Mouse (Mus musculus) 3T3-L1 (cell line): ENCODE data around the gene Dusp3.
"Not testable (repeated sequence)": the region's sequence is repeated elsewhere in the genome, so short reads cannot be mapped to it uniquely, and the experiment has no call there.

Experiments
- DNase-seq: peaks from one replicate; pipeline ENCODE4 v3.0.0-alpha.2; 2015; ENCODE audit warnings: low read depth, low spot score

The Dusp3 gene

DNA sequence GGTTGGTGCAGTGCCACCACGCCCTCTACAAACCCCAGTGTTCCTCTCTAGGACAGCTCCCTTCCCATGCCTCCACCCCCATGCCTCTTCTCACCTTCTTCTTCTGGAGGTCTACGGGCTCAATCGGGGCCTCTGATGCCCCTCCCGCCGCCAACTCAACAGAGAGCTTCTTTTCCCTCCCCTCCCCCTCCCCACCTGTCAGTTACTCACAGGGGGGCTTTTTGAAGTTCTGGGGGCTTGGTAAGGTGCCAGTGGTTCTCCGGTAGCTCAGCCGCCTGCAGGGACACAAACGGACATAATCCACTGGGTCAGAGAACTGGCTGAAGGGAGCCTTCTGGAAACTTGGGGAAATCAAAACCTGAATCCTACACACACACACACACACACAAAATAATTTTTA is 24.7 kb upstream of the Dusp3 start:
- DNase-seq: no peak

DNA sequence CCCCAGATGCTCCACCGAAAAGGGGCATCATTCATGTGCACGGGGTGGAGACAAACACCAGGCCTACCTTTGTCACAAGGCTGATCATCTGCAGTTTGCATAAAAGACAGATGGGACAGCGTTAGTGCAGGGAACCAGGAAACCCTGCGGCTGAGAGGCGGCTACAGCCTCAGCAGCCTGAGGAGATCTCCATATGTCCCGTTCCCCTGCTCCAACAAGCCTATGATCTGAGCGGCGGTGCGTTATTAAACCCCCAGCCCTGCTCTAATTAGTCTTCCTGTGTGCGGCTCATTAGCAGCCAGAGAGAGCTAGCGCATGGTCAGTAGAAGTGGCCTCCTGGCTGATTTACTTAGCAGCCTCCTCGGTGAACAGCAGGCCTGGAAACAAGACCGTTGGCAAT is 23.3 kb upstream of the Dusp3 start:
- no peak for DNase-seq

DNA sequence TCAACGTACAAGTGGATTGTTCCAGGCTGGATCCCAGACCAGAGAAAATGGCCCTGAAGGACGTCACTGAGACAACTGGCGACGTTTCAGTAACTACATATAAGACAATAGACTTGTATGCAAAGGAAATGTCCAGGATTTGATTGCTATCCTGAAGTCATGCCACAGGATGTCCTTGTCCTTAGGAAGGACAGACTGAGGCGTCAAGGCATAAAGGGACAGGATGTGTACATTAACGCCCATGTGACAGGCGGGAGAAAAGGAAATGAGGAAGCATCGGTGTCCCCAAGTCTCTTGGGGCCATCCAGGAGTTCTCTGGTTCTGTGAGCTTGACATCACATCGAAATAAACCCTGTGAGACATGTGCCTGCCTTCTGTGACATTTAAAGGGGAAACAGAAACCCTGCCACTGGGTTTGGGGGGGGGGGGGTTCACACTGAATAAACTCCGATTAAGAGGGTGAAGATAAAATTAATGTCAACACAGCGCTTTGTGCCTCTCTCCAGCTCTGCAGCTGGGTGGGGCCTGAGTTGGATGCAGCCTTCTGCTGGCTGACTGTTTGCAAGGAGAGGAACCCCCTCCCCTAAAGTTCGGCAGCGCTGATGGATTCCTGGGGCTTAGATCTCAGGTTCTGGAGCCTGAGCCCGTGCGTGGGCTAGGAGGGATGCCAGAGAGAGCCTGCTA is 22.3 kb upstream of the Dusp3 start:
- no peak for DNase-seq

DNA sequence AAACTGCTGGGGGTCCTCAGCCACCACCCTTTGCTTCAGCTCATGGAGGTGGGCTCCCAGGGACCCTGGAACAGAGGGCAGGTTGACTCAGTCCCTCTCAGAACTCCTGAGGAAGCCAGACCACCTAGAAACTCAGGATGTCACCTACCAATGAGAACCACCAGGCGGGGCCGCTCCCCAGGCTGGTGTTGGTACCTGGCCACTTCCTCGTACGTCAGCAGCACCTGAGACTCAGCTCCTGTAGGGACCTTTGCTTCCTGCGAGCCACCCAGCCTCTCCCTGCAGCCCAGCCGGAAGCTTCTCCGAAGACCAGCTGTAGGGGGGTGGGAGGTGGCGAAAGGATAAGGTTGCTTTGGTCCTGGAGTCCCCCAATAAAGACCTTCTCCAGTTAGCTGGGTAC is 21.6 kb upstream of the Dusp3 start:
- no peak for DNase-seq

DNA sequence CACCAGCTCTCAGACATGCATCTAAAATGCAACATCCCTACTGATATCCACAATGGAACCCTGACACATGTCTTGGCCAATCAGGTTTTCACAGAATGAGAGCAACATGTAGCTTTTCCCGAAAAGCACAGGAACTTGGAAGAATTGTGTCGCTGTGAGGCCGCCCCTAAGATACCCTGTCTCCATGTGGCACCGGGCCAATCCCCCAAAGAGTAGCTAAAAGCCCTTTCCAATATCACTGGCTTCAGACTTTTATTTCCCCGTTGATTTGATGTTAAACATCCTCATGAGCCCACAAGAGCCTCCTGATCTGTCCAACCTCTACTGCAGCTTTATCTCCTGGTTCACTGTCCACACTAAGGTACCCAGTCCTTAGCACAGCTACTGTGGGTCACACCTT is 19.9 kb upstream of the Dusp3 start:
- DNase-seq: no peak

DNA sequence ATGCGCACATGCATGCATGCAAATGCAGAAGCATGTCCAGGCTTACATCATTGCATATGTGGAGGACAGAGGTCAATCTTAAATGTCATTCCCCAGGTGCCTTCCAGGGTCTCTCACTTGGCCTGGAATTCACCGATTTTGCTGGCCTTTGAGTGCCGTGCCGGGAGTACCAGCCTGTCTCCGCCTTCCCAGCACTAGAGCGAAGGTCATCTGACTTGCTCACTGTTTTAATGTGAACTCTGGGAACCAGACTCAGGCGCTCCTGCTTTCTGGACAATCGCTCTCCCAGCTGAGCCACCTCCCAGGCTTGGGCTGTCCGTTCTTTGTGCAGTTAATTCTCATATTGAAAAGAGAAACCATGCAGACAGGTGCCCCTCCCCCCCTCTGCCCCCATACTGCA is 19.5 kb upstream of the Dusp3 start:
- no peak for DNase-seq

DNA sequence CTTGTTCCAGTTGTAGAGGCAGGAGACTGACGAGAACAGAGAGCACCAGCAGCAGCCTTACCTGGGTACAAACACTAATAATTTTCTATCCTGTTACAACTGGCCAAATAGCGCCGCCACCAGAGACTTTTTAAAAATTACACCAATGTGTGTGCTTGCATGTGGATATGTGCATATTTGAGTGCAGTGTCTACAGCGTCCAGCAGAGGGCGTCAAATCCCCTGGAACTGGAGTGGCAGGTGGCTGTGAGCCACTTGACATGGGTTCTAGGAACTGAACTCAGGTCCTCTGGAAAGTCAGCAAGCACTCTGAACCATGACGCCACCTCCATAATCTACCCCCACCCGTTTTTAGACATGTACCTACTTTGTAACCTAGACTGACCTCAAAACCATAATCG is 17.4 kb upstream of the Dusp3 start:
- no peak for DNase-seq

DNA sequence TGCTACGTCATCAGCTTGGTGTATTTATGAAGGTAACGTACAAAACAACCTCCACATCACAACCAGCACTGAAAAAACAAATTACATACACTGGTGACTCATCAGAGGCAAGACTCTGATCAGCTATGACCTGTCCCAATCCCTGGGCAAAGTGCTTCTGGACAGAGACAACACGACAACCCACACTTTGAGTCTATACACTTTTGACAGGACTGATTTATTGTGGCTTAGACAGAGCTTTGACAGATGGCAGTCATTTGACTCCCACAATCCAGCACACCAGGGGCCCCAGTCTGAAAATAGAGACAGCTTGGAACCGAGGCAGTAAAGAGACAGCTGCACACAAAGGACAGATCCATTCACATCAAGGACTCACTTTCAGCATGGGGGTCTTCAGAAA is 12.7 kb upstream of the Dusp3 start:
- peak; percentile 10 for DNase-seq

DNA sequence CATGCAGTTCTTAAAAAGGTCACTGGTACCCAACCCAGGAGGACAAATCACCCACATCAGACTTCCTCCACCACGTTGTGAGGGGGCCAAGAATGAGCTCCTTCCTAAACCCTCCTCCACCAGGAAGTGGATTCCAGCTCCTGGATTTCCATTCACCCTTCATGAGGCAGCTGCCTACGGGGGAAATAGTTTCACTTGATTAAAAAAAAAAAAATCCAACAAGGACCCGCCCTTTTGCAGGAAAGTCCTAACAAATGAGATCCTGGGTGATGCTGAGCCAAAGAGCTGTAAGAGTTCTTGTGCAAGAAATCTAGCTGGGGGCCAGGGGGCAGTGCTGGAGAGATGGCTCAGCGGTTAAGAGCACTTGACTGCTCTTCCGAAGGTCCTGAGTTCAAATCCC is 11.4 kb upstream of the Dusp3 start:
- DNase-seq: peak; percentile 49

DNA sequence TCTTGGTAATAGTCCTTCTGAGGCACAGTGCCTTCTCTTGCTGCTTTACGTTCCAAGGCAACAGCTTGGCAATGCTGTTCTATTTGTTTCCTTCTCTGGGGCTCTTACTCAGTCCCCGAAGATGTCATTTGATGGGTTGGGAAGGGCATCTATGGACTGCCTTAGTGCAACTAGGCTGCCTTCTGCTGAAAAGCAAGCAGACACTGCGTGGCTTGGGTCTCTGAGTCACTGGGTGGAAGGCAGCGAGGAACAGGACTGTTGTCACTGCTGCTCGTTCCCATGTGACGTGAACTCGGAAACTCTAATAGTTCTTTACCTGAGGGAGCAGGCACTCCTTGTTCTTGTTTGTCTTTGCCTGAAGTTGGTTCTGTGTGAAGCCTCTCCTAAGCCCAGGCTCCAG is 9.1 kb upstream of the Dusp3 start:
- no peak for DNase-seq

DNA sequence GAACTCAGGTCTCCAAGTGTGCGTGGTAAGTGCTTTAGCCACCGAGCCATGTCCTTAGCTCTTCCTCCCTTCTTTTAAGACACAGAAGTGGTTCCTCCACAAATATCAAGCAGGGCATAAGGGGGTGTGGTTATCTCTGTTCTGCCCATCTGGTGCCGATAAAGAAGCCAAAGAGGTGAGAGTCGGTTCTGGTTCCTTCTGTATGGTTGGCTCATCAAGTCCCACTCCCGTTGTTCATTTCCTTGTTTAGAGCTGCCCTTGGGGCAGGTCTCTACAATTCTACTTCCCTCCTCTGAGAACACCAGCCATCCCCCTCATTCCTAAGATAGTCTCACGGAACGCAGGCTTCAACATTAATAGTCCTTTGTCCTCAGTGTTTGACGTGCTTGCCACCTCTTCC is 7.3 kb upstream of the Dusp3 start:
- no peak for DNase-seq

DNA sequence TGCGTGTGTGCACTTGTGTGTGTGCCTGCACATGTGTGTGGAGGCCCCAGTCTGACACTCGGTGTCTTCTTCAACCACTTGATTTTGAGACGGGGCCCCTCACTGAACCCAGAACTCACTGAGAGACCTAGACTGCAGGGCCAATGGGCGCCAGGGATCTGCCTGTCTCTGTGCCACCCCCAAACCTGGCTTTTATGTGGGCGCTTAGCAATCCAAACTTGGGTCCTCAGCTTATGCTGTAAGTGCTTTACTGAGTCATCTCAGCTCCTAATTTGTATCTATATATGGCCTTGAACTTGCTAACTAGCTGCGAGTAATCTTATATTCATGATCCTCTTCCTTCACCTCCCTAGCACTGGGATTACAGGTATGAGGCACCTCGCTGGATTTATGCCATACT is 5.6 kb upstream of the Dusp3 start:
- no peak for DNase-seq

DNA sequence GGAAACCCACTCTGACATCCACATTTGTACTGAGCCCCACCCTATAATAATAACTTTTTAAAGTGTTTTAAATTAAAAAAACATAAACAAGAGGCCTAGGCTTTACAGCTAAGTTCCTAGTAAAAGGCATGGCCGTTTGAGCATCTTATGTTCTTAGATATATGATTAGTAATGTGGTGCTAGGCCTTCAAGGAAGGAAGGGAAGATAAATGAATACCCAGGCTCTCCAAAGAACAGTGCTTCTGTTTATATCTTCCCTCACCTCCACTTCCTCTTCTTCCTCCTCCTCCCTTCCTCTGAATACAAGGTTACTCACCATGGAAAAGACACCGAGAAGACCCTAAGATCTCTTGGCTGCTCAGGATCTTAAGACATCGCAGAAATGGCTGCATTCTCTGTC is 5.0 kb upstream of the Dusp3 start:
- no peak for DNase-seq

DNA sequence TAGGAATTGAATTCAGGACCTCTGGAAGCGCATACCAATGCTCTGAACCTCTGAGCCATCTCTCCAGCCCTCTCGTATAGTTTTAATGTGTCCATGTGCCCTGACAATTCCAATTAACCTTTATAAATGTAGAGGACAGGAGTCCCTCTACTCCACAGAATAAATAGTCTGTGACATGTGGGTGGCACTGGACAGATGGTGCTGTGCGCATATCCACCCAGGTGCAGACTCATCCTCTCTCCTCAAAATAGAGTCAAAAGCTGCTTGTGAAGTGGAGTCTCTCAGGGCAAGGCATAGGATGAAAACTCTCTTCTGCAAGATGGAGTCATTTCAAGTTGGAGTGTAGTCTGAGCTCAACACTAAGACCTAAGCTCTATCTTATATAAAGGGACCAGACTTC is 3.4 kb upstream of the Dusp3 start:
- DNase-seq: no peak

DNA sequence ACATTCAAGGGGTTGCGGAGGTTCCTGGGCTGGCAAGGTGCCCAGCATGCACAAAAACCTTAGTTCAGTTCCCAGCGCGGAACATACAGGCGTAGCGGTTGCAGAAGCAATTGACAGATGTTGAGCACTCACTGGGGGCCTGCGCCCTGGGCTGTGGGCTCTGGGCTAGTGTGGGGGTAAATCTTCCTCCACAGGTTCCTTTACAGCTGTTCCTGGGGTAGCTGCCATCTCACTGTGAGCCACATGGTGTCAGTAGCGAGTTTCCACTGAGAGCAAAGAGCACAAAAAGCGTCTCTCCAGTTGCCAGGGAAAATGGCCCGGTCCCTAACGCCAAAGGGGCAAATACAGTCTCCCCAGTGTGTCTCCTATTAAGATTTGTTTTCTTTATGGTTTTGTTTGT is 823 bp downstream of the Dusp3 start:
- DNase-seq: peak; percentile 87

DNA sequence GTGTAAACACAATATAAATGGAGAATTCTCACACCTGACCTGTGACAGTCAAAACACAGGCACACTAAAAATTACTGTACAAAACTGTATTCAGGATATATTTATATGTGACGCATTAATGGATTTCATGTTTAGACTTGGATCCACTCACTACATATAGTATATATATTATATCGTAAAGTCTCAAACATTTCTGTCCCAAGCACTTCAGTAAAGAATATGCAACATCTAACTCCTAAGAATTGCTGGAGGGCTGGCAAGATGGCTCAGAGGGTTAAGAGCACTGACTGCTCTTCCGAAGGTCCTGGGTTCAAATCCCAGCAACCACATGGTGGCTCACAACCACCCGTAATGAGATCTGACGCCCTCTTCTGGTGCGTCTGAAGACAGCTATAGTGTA is 1.4 kb downstream of the Dusp3 start:
- not testable (repeated sequence) for DNase-seq

DNA sequence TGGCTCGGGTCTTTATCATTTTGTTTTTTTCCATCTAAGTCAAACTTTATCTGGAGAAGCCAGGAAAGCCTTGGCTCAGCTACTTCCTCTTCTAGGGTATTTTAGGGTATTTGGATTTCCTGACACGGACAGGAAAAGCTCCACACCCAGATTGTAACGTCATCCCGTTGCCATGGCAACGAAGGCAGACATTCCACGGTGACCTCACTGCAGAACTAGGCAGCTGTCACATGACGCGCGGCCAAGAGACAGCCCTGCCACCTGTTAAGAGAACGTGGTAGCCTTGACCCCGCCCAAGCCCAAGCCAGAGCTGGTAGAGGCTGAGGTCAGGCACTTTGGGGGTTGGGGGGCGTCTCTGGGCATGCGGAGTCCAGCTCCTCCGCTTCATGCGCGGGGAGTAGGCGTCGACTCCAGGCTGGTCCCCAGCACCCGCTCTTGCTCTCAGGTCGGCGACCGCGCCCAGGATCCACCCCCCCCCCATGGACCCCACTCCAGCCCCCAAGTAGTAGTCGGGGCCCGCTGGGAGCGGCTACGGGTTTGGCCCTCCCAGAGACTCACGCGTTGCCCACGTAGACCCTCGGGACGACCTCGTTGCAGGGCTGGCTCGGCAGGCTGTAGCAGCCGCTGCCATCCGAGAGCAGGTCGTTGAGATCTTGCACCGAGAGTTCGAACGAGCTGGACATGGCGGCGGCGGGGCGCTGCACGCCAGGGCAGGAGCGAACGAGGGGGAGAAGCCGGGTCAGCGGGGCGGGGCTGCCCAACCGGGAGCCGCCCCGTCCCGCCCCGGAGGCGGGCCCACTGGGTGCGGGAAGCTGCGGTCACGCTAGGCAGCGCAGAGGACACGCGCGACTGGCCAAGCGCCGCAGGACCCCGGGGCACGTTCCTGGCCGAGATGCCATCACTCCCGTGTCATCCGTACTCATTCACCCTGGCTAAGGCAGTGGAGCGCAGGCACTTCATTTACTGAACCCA is 2.5 kb downstream of the Dusp3 start, which contains the start of gene Cfap97d1:
TSS of gene Cfap97d1 (plus strand) at position 226 of the 972 bp plus-strand sequence.
- peak; percentile 97 for DNase-seq

DNA sequence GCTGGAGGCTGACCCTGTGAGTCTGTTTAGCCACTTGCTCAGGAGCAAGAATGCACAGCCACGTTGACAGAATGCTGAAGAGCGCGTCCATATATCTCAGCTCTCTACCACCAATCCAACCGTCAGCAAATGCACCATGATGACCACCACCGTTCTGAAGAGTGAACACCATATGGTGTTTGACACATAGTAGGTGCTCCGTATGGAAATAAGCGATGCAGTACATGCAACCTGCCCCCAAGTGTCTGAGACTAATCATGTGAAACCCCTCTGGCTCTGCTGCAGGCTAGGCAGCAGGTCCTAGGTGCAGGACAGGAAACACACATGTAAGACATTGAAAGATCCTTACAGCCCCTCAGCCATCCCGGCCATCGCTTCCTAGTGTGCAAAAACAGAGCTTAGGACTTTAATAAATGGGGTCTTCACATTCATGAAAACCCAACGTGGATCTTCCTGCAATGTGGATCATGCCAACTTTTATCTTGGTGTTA is 3.3 kb downstream of the Dusp3 start:
- DNase-seq: no peak

DNA sequence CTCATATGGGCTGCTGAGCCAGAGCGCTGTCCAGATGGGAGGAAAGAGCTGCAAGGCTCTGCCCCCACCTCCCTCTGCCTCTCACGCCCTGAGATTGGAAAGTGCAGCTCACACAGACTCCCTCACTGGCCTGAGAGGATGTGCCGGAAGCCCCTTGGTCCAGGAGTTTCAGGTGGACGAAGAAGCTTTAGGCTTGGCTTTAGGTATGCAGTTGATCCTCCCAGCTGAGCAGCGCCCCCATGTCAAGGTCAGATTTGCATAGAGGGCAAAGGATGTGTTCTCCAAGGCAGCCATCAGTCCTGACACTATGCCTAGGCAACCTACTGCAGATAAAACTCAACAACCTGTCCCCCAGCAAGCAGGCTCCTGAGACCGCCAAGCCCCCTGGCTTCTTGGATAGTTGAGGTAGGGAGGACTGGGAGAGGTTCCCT is 3.8 kb downstream of the Dusp3 start:
- no peak for DNase-seq

DNA sequence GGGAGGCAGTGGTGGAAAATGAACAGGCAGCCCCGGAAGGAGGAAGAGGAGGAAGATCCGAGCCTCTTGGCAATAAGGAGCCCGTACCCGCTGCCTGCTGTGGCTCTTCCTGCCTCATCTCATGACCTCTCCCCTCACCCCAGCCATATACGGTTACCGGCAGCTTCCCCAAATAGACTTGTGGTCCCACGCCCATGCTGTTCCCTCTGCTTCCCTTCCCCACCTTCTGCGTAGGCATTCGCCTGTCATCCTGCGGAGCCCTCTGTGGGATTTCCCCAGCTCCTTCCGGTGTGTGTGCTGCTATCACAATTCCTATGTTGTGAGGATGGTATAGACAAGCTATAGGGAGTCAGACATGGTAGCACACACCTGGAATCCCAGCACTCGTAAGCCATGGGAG is 5.0 kb downstream of the Dusp3 start:
- DNase-seq: no peak

DNA sequence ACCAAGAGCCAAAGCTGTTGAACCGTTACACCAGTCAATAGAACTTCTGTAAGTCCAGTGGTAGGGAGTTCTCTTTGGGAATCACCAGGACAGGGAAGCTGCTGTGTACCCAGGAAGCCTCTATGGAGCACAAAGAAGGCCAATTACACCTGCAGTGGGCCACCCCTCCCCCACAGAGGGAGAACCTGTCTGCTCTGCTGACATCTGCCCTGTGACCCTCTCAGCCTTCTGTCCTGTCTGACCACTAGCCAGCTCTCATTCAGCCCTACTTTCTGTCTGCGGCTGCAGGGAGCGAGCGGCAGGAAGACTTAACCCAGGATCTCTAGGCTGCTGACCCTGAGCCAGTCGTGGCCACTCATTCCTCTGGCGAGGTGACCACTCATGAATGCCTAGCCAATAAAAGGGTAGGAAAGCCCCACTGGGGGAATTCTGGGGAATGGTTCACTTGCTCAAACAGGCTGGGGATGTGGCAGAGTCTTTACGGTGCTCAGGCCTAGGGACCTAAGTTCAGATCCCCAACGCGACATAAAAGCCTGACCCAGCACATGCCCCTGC is 6.1 kb downstream of the Dusp3 start:
- no peak for DNase-seq

DNA sequence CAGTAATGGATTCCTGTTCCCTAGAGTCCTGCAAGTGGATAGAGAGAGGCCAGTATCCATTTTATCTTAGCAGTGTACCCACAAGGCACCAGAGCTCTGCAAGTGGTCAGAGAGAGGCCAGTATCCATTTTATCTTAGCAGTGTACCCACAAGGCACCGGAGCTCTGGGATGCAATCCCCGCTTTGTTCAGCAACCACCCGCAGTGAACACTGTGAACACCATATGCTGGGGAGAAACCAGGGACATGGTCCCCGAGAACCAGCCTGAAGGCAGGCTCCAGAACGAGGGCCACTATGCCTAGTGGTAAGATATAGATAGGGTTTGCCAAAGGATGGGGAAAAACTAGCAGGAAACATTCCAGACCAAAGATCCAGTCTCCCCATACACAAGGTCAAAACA is 7.7 kb downstream of the Dusp3 start:
- no peak for DNase-seq

DNA sequence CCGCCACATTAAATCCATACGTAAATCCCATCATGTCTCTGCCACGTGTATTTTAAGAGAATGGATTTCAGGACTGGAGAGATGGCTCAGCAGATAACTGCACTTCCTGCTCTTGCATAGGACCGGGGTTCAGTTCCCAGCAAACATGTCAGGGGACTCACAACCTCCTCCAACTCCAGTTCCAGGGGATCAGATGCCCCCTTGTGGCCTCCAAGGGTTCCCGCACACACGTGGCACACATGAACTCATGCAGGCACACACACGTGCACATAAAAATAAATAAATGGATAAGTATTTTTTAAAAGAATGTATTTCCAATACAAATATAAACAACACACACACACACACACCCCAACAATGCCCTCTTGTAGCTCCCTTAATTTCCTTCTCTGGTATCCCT is 9.9 kb downstream of the Dusp3 start:
- DNase-seq: no peak
